Mouse (Mus musculus): Measurements from ENCODE around the gene Tmtc2.

DNA sequence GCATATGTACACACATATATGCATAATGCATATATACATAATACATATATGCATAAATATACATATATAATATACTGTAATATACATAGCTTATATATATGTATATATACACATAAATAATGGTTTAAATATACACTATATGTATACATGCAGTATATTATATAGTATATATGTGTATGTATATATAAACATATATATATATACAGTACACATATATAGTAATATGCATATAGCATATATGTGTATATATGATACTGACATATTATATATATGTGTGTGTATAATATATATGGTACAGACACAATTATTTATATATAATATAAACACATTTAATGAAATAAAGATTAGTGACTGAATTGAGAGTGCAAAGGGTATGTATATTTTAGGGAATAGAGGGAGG lies 420.5 kb downstream of the Tmtc2 start:
- TF ChIP-seq CTCF (IDR thresholded peaks at IDR 0.05; ENCODE audit: low read depth, low read length) (no peak), POLR2A (IDR thresholded peaks at IDR 0.05; ENCODE audit: extremely low read depth, insufficient read depth, low read length) (no peak)
